Mouse (Mus musculus): ENCODE results near the gene Psmc5. TPM values are rescaled to one million over a fixed set of nuclear protein-coding genes. Genes with fewer than 3 reads are reported as not detected.
A peak's percentile ranks its signal among the peaks of the same experiment; 100 is the strongest.
"Not testable (repeated sequence)": the region's sequence is repeated elsewhere in the genome, so short reads cannot be mapped to it uniquely, and the experiment has no call there.

Psmc5 gene
- total RNA-seq (2022) = 100 to 1,000 TPM; 151 to 166 (median 154) TPM

- DNase-seq = peak; percentile 95
These were observed at the start of gene Psmc5, which contains the start of gene Ftsj3 for GRCm38 (mm10) chr11:106255685-106256451. Gene Psmc5 (plus strand): TSS chr11:106256154. Gene Ftsj3 (minus strand): TSS chr11:106256079.

- DNase-seq = no peak
These were observed 43.2 kb upstream of the Psmc5 start for GRCm38 (mm10) chr11:106212771-106213170.

GRCm38 (mm10) chr11:106214856-106215255 lies 41.1 kb upstream of the Psmc5 start:
- DNase-seq = no peak

- DNase-seq = no peak
These were observed 40.5 kb upstream of the Psmc5 start for GRCm38 (mm10) chr11:106215450-106215859.

- DNase-seq = peak; percentile 97
These were observed 39.8 kb upstream of the Psmc5 start, which contains the start of gene Ccdc47 for GRCm38 (mm10) chr11:106215927-106216729. Gene Ccdc47 (minus strand): TSS chr11:106216344.

GRCm38 (mm10) chr11:106216730-106217490 lies 39.0 kb upstream of the Psmc5 start, which contains the start of gene Ddx42:
Gene Ddx42 (plus strand): TSS chr11:106216926.
- peak; percentile 89 for DNase-seq

GRCm38 (mm10) chr11:106220603-106221002 lies 35.4 kb upstream of the Psmc5 start:
- no peak for DNase-seq

- not testable (repeated sequence) for DNase-seq
These were observed 22.0 kb upstream of the Psmc5 start for GRCm38 (mm10) chr11:106233978-106234377.

- no peak for DNase-seq
These were observed 9.1 kb upstream of the Psmc5 start for GRCm38 (mm10) chr11:106246834-106247233.

GRCm38 (mm10) chr11:106249326-106249725 lies 6.6 kb upstream of the Psmc5 start:
- no peak for DNase-seq

GRCm38 (mm10) chr11:106254767-106255166 lies 1.2 kb upstream of the Psmc5 start:
- no peak for DNase-seq

- DNase-seq = no peak
These were observed 780 bp upstream of the Psmc5 start for GRCm38 (mm10) chr11:106255174-106255573.

GRCm38 (mm10) chr11:106256775-106257174 lies 821 bp downstream of the Psmc5 start:
- no peak for DNase-seq

GRCm38 (mm10) chr11:106260826-106261450 lies 5.0 kb downstream of the Psmc5 start:
- no peak for DNase-seq

GRCm38 (mm10) chr11:106263963-106264362 lies 8.0 kb downstream of the Psmc5 start:
- DNase-seq = no peak

GRCm38 (mm10) chr11:106264988-106265387 lies 9.0 kb downstream of the Psmc5 start:
- DNase-seq = no peak

GRCm38 (mm10) chr11:106265570-106265969 lies 9.6 kb downstream of the Psmc5 start:
- no peak for DNase-seq

GRCm38 (mm10) chr11:106266431-106266830 lies 10.5 kb downstream of the Psmc5 start:
- no peak for DNase-seq

GRCm38 (mm10) chr11:106267311-106267852 lies 11.4 kb downstream of the Psmc5 start:
- peak; percentile 58 for DNase-seq

- DNase-seq = no peak
These were observed 11.9 kb downstream of the Psmc5 start for GRCm38 (mm10) chr11:106267871-106268270.

- DNase-seq = peak; percentile 90
These were observed 12.5 kb downstream of the Psmc5 start for GRCm38 (mm10) chr11:106268326-106269059.

Measured in adrenal gland, adult 8-10 months (tissue).